Mouse (Mus musculus) splenic B cell, adult 2 months (primary cell): ENCODE results near the gene Cacna1e.

Experiments used
- DNase-seq: peaks from one replicate; pipeline ENCODE4 v3.0.0-alpha.2; 2011; ENCODE audit warnings: low read depth, low spot score
- H3K27me3 ChIP-seq: 2 replicates; pipeline ENCODE4 v1.6.1; 2012; ENCODE audit warnings: mild to moderate bottlenecking, low read length, moderate library complexity, mixed read lengths; ENCODE audit not compliant: control insufficient read depth, poor library complexity, insufficient read depth, severe bottlenecking
- H3K36me3 ChIP-seq: 2 replicates; pipeline ENCODE4 v1.6.1; 2012; ENCODE audit warnings: mild to moderate bottlenecking, low read length, moderate library complexity, mixed read lengths; ENCODE audit not compliant: control insufficient read depth, poor library complexity, insufficient read depth, severe bottlenecking

The Cacna1e gene

DNA sequence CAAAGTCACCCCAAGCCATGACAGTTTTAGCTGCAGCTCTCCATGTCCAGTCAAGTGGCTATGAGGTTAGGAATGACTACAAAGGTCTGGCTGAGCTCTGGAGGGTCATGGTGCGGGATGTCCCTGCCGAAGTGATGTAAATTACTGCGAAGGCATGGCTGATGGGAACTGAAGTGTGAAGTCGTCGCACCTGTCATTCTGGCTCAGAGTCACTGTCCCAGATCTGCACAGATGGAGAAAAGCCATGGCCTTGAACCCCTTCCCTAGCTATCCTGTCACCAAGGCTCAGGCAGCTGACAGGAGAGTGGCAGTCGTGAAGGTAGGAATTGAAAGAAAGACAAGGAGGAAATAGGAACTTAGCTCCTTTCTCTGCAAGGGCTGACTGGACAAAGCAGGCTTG, 197.4 kb downstream of the Cacna1e start:
- Histone ChIP-seq H3K36me3 (peaks cover 2% of the 10 kb centered on the region; the same call in 1 of the 2 replicates), H3K27me3 (no peaks in the 10 kb centered on the region)
- no peak for DNase-seq

DNA sequence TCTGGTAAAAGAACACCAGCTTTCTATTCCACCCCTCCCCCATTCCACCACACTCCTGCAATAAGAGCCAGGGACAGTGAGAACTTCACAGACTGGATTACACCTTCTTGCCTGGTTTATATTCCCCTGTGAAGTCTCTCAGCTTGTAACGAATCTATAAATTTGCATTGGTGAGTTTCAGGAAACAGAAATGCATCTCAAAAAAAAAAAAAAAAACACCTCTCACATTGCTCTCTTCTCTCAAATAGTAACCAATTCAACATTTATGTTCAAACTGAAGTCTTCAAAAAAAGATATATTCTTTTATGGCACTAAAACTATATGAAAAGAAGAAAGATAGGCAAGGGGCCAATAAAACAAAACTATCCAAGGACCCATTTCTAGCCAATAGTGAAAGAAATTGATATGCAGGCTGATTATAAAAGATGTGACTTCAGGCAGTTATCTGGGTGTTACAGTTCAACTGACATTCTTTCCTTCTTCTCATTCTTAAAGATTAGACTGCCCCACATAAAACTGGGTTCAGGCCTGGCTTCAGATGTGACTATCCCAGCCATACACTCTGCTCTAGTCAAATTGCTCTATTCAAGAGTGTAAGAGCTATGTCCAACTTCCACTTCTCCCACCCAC, 200.7 kb downstream of the Cacna1e start:
- no peak for DNase-seq
- H3K36me3 ChIP-seq, result peaks cover 2% of the 10 kb centered on the region; the same call in 1 of the 2 replicates
- H3K27me3 ChIP-seq, result no peaks in the 10 kb centered on the region

DNA sequence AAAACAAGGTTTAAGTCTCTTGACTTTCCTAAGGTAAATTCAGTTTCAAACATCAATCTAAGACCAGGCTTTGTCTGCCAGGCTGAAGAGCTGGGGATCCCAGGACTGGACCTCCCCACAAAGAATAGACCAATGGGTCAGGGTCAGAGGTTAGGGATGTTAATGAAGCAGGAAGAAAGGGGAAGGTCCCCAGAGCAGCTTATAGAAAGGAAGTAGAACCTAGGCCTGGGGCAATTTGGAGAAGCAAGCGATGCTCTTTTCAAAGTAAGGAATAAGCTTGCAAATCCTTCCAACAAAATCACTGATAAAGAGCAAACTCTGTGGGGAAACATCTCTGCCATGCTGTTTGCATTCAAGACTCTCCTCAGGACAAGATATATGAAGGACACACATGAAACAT, 205.3 kb downstream of the Cacna1e start:
- Histone ChIP-seq H3K27me3 (no peaks in the 10 kb centered on the region), H3K36me3 (no peaks in the 10 kb centered on the region)
- no peak for DNase-seq

DNA sequence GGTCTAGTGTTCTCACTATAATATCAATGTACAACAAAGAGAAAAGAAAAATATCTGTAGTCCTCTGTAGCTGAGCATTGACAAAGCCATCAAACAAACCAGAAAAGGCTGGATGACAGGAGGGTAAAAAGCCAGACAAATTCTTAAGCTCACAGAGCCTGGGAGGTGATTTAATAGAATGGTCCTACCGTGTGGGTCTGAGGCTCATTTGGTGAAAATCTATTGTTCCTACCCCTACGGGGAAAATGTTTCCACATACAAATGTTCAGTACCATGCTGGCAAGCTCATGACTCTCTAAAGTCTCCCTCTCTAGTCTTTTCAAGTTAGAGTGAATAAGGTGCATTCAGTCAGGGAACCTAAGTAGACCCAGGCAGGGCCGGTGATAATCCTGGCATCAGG, 206.2 kb downstream of the Cacna1e start:
- no peaks in the 10 kb centered on the region for H3K36me3 ChIP-seq
- DNase-seq, result no peak
- H3K27me3 ChIP-seq, result no peaks in the 10 kb centered on the region

DNA sequence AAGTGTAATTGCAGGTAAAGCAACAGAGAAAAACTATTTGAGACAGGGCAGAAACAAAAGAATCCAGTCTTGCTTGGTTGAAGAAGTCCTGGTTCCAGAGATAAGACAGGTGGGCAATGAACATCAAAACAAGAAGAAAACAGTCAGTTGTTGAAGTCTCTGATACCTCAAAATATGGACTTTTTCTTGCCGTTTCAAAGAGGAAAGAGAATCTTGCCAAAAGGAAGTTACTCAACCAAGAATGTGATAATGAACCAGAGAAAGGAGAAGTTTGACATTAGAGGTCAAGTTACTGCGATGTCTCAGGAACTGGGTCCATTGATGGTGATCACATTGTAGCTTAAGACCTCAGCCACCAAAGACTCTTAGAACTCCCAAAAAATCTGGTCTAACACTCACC, 206.6 kb downstream of the Cacna1e start:
- no peaks in the 10 kb centered on the region for H3K27me3 ChIP-seq
- no peaks in the 10 kb centered on the region for H3K36me3 ChIP-seq
- peak; percentile 7 for DNase-seq

DNA sequence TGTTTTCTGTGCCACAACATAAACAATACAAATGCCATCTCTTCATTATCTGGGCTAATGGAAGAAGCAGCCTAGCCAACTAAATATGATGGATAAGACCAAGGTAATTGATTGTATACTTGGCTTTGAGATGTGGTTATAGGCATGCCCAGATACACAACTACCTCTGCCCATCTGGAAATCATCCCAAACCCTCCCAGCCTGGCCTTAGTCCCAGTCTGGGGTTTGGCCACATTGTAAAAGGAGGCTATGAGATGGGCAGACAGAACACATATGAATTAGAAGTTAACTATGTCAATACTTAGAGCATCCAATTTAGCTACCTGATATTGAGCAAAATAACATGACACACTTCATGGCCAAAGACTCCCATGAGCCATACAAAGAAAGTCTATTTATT, 220.6 kb downstream of the Cacna1e start:
- Histone ChIP-seq H3K36me3 (no peaks in the 10 kb centered on the region), H3K27me3 (no peaks in the 10 kb centered on the region)
- DNase-seq, result no peak

DNA sequence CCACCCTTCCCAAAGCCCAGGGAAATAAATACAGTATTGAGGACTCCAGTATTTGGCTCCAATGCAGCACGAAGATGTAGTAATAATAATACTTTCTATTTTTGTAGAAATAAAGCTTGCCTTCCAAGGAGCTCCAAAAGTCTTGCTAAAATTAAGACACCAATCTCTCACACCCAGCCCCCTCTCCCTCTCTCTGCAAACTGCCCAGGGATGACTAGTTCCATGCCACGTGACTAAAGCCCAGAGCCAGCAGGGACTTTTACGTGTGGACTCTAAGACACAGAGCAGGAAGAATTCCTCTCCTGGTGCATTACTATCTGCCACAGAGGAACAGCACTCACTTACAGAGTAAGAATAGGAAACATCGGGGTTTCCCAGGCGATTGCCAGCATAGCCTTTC, 222.3 kb downstream of the Cacna1e start:
- Histone ChIP-seq H3K36me3 (no peaks in the 10 kb centered on the region), H3K27me3 (no peaks in the 10 kb centered on the region)
- DNase-seq, result no peak

DNA sequence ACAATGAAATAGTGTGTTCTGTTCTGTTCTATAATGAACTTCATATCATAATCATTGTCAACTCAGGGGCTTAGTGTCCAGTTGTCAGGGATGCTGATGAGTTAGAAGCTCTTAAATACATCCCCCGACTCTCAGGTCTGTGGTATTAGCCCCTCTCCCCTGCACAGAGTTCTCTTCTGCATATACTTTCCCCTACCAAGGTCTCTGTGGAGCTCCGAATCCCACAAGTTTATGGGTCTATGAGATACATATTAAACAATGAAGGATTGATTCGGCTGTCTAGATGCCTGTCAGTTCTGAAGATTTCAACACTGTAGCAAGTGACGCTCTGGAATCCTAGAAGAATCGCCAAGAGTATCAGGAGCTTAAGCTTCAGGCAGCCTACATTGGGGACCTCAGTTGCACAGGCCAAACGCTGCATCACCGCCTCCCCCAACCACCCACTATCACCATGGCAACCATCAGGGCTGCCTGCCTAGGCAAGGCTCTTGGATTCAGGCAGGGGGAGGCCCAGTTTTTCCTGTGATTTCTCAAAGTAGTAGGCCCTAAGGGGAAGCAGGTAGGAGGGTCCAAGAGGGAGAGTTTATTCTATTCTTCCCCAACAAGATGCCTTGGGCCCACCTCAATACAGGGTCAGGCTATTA, 223.0 kb downstream of the Cacna1e start:
- no peak for DNase-seq

DNA sequence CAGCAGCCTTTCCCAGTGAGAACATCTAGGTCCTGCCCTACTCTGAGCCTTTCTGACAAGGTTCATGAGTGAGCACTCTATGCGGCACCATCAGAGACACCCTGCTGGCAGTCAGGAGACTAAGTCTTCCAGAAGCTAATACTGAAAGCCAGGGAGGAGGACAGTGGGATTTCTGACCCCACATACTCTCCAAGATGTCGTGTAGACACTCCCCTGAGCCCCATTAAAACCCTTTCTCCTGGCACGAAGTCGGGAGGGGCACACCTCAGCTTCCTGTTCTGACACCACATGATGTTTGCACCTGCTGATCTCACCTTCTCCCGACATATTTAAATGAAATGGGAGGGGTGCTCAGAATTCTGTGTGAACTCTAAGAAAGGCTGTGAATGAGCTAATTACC, 226.9 kb downstream of the Cacna1e start:
- no peak for DNase-seq
- H3K36me3 ChIP-seq, result no peaks in the 10 kb centered on the region
- H3K27me3 ChIP-seq, result no peaks in the 10 kb centered on the region

More for the DNA sequence above, 223.0 kb downstream of the Cacna1e start:
- Histone ChIP-seq H3K27me3 (no peaks in the 10 kb centered on the region), H3K36me3 (no peaks in the 10 kb centered on the region)

DNA sequence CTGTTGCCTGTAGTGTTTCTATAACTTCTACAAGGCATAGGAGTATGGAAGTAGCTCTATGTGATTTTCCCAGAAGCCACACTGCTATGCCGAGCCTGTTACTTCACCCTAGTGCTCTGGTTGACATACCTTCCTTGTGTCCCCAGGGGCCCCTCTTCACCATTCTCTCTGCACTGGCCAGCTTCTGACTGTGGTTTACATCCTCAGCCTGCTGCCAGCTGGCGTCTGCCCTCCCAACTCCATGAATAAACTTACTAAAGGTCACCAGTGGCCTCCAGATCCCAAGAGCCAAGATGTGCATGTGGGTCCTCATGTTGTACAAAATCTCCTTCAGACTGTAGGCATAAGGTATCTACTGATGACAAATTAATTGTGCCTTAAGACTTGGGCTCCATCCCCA, 230.3 kb downstream of the Cacna1e start:
- DNase-seq, result no peak
- no peaks in the 10 kb centered on the region for H3K36me3 ChIP-seq
- H3K27me3 ChIP-seq, result no peaks in the 10 kb centered on the region

DNA sequence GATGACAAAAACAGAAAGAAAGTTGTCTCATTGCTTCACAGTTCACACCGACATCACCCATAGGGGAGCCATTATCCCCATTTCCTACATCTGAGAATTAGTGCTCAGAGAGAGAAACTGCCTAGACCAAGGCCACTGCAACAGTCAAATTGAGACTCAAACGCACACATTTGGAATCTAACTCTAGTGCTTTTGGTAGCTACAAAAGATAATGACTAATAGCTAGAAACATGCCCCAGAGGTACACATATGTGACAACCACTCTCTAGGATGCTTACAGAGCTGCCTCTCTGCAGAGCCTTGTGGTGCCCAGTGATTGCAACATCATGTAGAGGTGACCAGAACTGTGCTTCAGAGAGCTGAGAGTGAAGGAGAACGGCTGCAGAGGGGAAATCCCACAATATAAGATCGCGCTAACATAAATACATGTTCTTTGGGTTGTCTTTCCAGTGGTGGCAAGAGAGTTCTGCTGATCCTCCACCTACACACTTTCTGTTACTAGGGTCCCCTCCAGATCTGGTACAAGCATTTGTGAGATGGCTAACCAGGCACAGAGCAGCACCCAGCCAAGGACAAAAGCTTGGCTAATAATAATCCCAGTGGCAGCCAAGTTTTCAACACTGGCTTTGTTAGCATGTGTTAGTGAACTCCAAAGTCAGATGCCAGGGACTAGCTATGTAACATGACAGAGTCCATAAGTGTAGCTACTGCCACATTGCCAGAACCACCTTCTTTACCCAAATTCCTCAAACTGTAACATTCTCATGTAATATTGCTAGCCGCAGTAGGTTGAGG, 237.9 kb downstream of the Cacna1e start:
- no peak for DNase-seq

DNA sequence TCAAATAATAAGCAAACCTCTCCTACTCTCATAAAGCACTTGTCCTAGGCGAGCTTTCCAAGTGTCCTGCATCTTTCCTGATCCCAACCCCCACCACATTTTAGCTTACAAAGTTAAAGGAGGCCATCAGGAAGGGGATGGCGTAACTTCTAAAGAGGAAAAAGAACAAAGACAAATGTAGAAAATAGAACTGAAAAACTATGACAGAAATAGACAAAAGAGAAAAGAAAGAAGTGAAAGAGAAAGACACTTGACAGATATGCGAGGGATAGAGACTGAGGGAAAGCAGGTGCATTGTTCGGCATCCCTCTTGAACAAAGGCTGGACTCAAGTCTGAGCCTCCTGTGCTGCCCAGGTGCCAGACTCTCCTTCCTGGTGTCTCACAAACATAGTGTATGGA, 246.5 kb downstream of the Cacna1e start:
- H3K36me3 ChIP-seq, result peaks cover 5% of the 10 kb centered on the region
- DNase-seq, result no peak
- H3K27me3 ChIP-seq, result no peaks in the 10 kb centered on the region

More for the DNA sequence above, 237.9 kb downstream of the Cacna1e start:
- Histone ChIP-seq H3K36me3 (no peaks in the 10 kb centered on the region), H3K27me3 (no peaks in the 10 kb centered on the region)

DNA sequence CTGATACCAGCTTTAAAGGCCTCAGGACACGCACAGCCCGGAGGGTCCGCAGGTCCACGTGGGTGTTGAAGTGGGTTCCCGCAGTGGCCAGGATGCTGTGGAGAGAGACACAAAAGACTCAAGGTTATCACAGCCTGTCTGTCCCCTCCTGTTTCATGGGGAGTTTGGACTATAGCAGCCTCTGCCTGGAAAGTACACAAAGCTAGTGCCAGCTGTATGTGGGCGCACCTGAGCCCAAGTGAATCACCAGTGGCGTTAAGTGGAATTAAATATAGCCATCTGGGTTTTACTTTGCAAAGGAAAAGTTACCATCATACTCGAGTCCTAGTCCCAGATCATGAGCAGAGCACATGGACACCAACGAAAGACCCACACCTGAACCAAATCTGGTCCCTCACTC, 248.5 kb downstream of the Cacna1e start:
- H3K36me3 ChIP-seq, result peaks cover 5% of the 10 kb centered on the region
- no peak for DNase-seq
- H3K27me3 ChIP-seq, result no peaks in the 10 kb centered on the region

DNA sequence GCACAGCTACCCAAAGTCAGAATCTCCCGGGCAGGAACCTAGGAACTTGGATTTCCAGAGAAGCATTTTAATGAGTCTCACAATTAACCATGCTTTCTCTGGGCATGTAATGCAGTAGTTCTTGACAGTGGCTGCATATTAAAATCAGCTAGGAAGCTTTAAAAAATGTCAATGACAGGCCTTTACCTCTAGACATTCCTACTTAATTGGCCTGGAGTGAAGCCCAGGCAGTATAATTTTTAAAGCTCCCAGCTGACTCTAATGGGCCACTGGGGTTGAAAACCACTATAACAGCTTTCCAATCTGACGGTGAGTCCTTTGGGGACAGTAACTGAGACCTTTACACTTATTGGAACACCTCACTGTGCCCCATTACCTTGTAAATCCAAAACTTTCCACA, 251.4 kb downstream of the Cacna1e start:
- no peaks in the 10 kb centered on the region for H3K27me3 ChIP-seq
- peaks cover 5% of the 10 kb centered on the region for H3K36me3 ChIP-seq
- no peak for DNase-seq
